Comparison of ENCODE assay signal across 28 mouse cellular contexts in genomic region chr3:40512936-40513829, GRCm38 (mm10). TPM values are rescaled to one million over a fixed set of nuclear protein-coding genes. Genes with fewer than 3 reads are reported as not detected.
A peak's percentile ranks its signal among the peaks of the same experiment; 100 is the strongest.
DNase-seq lines count a peak whose midpoint lies in the region; ATAC-seq lines count a peak whose summit lies in the region.
"Had no signal": no experiment of that assay in that cellular context is flagged by ENCODE, and none has a peak within 500 bp of the region (broad histone marks: within the 10 kb centered on the region; RNA-seq: fewer than 3 reads in every experiment).

No protein-coding gene starts in this region.

- DNase-seq in heart, adult 11 months = peak; percentile 76
- DNase-seq in lung, postnatal 25 days (ENCODE audit: low spot score) = no peak
- DNase-seq in lung, postnatal 14 days = peak; percentile 46
- DNase-seq in embryo, embryonic 10 days (ENCODE audit: low spot score) = no peak
- DNase-seq: adrenal gland, postnatal 25 days; cerebellum, adult 18-20 months; cerebellum, postnatal 36 days; embryo, embryonic 11 days; heart, postnatal 14 days; kidney, adult 11 months; kidney, postnatal 25 days; right cerebral cortex, postnatal 25 days; thymus, postnatal 14 days had no signal

- H3K4me1 ChIP-seq in heart, embryonic 12.5 days (replicated peaks) = no peaks in the 10 kb centered on the region
- no peaks in the 10 kb centered on the region for H3K4me1 ChIP-seq in lung, embryonic 15.5 days
- H3K4me1 ChIP-seq in lung, embryonic 16.5 days (replicated peaks; ENCODE audit: control insufficient read depth, insufficient read depth, low read length) = no peaks in the 10 kb centered on the region
- H3K4me1 ChIP-seq: embryonic facial prominence, embryonic 12.5 days; hindbrain, embryonic 10.5 days; hindbrain, embryonic 15.5 days; limb, embryonic 15.5 days; neural tube, embryonic 13.5 days; stomach, embryonic 15.5 days had no signal

- H3K27ac ChIP-seq in heart, embryonic 12.5 days (ENCODE audit: poor library complexity, severe bottlenecking) = no peak overlapping the region
- peak overlapping the region; percentile 59 for H3K27ac ChIP-seq in lung, embryonic 15.5 days
- no peak overlapping the region for H3K27ac ChIP-seq in lung, embryonic 16.5 days (ENCODE audit: low read length)
- H3K27ac ChIP-seq: embryonic facial prominence, embryonic 12.5 days; hindbrain, embryonic 10.5 days; hindbrain, embryonic 15.5 days; kidney, embryonic 15.5 days; left cerebral cortex, adult 2 months; limb, embryonic 15.5 days; liver, embryonic 14.5 days; neural tube, embryonic 13.5 days; stomach, embryonic 15.5 days had no signal

- H3K27me3 ChIP-seq in heart, embryonic 12.5 days (replicated peaks) = no peaks in the 10 kb centered on the region
- no peaks in the 10 kb centered on the region for H3K27me3 ChIP-seq in lung, embryonic 15.5 days
- no peaks in the 10 kb centered on the region for H3K27me3 ChIP-seq in lung, embryonic 16.5 days (ENCODE audit: control insufficient read depth, insufficient read depth, low read depth, low read length)
- H3K27me3 ChIP-seq: embryonic facial prominence, embryonic 12.5 days; hindbrain, embryonic 15.5 days; kidney, embryonic 15.5 days; limb, embryonic 15.5 days; neural tube, embryonic 13.5 days; stomach, embryonic 15.5 days had no signal

- no peak overlapping the region for H3K9ac ChIP-seq in heart, embryonic 12.5 days
- H3K9ac ChIP-seq in lung, embryonic 15.5 days = no peak overlapping the region
- no peak overlapping the region for H3K9ac ChIP-seq in lung, embryonic 16.5 days (ENCODE audit: low read length)
- H3K9ac ChIP-seq: embryonic facial prominence, embryonic 12.5 days; hindbrain, embryonic 15.5 days; kidney, embryonic 15.5 days; limb, embryonic 15.5 days; liver, embryonic 14.5 days; neural tube, embryonic 13.5 days; stomach, embryonic 15.5 days had no signal

- H3K4me2 ChIP-seq in heart, embryonic 12.5 days = no peak overlapping the region
- no peak overlapping the region for H3K4me2 ChIP-seq in lung, embryonic 15.5 days
- H3K4me2 ChIP-seq in lung, embryonic 16.5 days (ENCODE audit: low read depth, low read length) = no peak overlapping the region
- H3K4me2 ChIP-seq: embryonic facial prominence, embryonic 12.5 days; hindbrain, embryonic 15.5 days; kidney, embryonic 15.5 days; limb, embryonic 15.5 days; neural tube, embryonic 13.5 days; stomach, embryonic 15.5 days had no signal

- H3K4me3 ChIP-seq in heart, embryonic 12.5 days = no peak overlapping the region
- H3K4me3 ChIP-seq in lung, embryonic 15.5 days = no peak overlapping the region
- no peak overlapping the region for H3K4me3 ChIP-seq in lung, embryonic 16.5 days (ENCODE audit: low read length)
- H3K4me3 ChIP-seq: embryonic facial prominence, embryonic 12.5 days; hindbrain, embryonic 10.5 days; hindbrain, embryonic 15.5 days; kidney, embryonic 15.5 days; left cerebral cortex, adult 2 months; limb, embryonic 15.5 days; neural tube, embryonic 13.5 days; stomach, embryonic 15.5 days had no signal

- WGBS in heart, embryonic 12.5 days = 75% methylated on average over 13 of the region's 13 CpGs
- WGBS in lung, embryonic 15.5 days = 49% methylated on average over 13 of the region's 13 CpGs
- 53% methylated on average over 12 of the region's 13 CpGs for WGBS in lung, embryonic 16.5 days

- no peaks in the 10 kb centered on the region for H3K9me3 ChIP-seq in heart, embryonic 12.5 days (replicated peaks)
- H3K9me3 ChIP-seq in lung, embryonic 15.5 days = no peaks in the 10 kb centered on the region
- H3K9me3 ChIP-seq in lung, embryonic 16.5 days (ENCODE audit: control insufficient read depth, low read length) = no peaks in the 10 kb centered on the region
- H3K9me3 ChIP-seq: embryonic facial prominence, embryonic 12.5 days; hindbrain, embryonic 10.5 days; hindbrain, embryonic 15.5 days; kidney, embryonic 15.5 days; limb, embryonic 15.5 days; neural tube, embryonic 13.5 days; stomach, embryonic 15.5 days had no signal

- no peaks in the 10 kb centered on the region for H3K36me3 ChIP-seq in heart, embryonic 12.5 days
- H3K36me3 ChIP-seq in lung, embryonic 15.5 days = no peaks in the 10 kb centered on the region
- no peaks in the 10 kb centered on the region for H3K36me3 ChIP-seq in lung, embryonic 16.5 days (ENCODE audit: control insufficient read depth, insufficient read depth, low read length)
- H3K36me3 ChIP-seq: embryonic facial prominence, embryonic 12.5 days; hindbrain, embryonic 10.5 days; hindbrain, embryonic 15.5 days; kidney, embryonic 15.5 days; limb, embryonic 15.5 days; neural tube, embryonic 13.5 days; stomach, embryonic 15.5 days had no signal

- no peak for ATAC-seq in heart, embryonic 12.5 days (ENCODE audit: insufficient number of reproducible peaks, low FRiP score)
- peak; percentile 78 for ATAC-seq in lung, embryonic 15.5 days (ENCODE audit: borderline replicate concordance, extremely low read depth, low FRiP score, low TSS enrichment)
- peak; percentile 72 for ATAC-seq in lung, embryonic 16.5 days (ENCODE audit: low read depth)
- ATAC-seq: CD4-positive, CD25-positive, alpha-beta regulatory T cell, adult 4 months; forebrain, embryonic 14.5 days; inflammation-experienced regulatory T-cells, adult 6 months had no signal

RNA-seq across cellular contexts. Expression of gene Intu, which starts 17.9 kb away (rescaled TPM):
- polyA plus RNA-seq in heart, embryonic 12.5 days (2016; fragmentation: Nextera tagmentation; extraction: Ambion mirVana) = 3.9 and 4.3 TPM in 2 replicates
- polyA plus RNA-seq in lung, embryonic 15.5 days (2015; fragmentation: Nextera tagmentation; extraction: Ambion mirVana) = 2.4 TPM in 2 replicates
- polyA plus RNA-seq in lung, embryonic 16.5 days (2015; fragmentation: Nextera tagmentation; extraction: Ambion mirVana) = 3.1 and 3.4 TPM in 2 replicates

Comparison
In these comparisons a context has a peak if more than half of its experiments do, and no peak if none do; other contexts are left out.
1. DNase-seq: peak in heart, adult 11 months (single experiment) and lung, postnatal 14 days (single experiment); none in lung, postnatal 25 days (single experiment) and embryo, embryonic 10 days (single experiment).